Mouse (Mus musculus): ENCODE data around the gene Rsg1.

DNA sequence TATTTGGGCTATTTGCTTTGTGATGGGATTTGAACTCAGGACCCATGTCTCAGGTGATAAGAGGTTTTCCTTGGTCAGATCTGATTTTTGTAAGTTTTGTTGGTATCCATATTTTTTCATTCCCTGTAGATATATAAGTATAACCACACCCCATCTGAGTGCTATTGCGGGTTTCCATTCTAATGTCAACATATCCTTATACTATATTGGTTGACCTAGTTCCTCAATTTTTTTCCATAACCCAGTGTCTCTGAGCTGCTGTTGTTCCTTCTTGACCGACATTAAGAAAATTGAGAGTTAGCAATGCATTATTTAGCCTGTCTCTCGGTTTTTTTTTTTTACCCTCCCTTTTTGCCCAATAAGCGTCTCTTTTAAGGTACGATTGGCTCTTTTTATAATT is 9.0 kb downstream of the Rsg1 start:
- TF ChIP-seq PAX5 (IDR thresholded peaks at IDR 0.05; ENCODE audit: low read length), result no peak
- no peak for TF ChIP-seq NELFE (IDR thresholded peaks at IDR 0.05; ENCODE audit: low read depth, low read length)
- TF ChIP-seq EP300 (IDR thresholded peaks at IDR 0.05; ENCODE audit: low read length), result no peak
- no peak for TF ChIP-seq CTCF (conservative IDR thresholded peaks at IDR 0.05 in 1 of 2, IDR thresholded peaks at IDR 0.05 in 1 of 2; ENCODE audit: low read depth in 2 of 2, low read length in 2 of 2)
- no peak for TF ChIP-seq SMC3 (IDR thresholded peaks at IDR 0.05; ENCODE audit: low read depth, low read length)
- TF ChIP-seq POLR2AphosphoS2 (IDR thresholded peaks at IDR 0.05; ENCODE audit: low read depth, low read length), result no peak
- TF ChIP-seq USF1 (IDR thresholded peaks at IDR 0.05; ENCODE audit: low read depth, low read length), result no peak
- no peak for TF ChIP-seq POLR2A (IDR thresholded peaks at IDR 0.05; ENCODE audit: low read depth, low read length)
- TF ChIP-seq CHD2 (IDR thresholded peaks at IDR 0.05; ENCODE audit: low read length), result no peak
- TF ChIP-seq E2F4 (IDR thresholded peaks at IDR 0.05; ENCODE audit: insufficient replicate concordance, low read depth, low read length), result no peak
